Mouse (Mus musculus) MEL (cell line): ENCODE results near the gene Sptssa. TPM values are rescaled to one million over a fixed set of nuclear protein-coding genes. Genes with fewer than 3 reads are reported as not detected.

ENCODE experiments used
- DNase-seq: peaks from one replicate; pipeline ENCODE4 v3.0.0; 2011; ENCODE audit warnings: low read depth, low spot score
- H3K27ac ChIP-seq: 2 replicates; pipeline ENCODE4 v1.5.1; 2012; ENCODE audit warnings: low read depth, mild to moderate bottlenecking, control low read depth, low read length, moderate library complexity; ENCODE audit not compliant: control insufficient read depth
- H3K27me3 ChIP-seq, 2 experiments: fragments of 150-350 bp in 1 of 2; sonication (generic) in 1 of 2; 2 replicates each; pipeline ENCODE4 v1.6.1; 2012; ENCODE audit warnings: low read length in 2 of 2, mild to moderate bottlenecking in 2 of 2, improper control_type of control experiment in 1 of 2, moderate library complexity in 1 of 2; ENCODE audit not compliant: insufficient read depth in 2 of 2, control insufficient read depth in 1 of 2
- H3K36me3 ChIP-seq, 2 experiments: 2 replicates each; pipeline ENCODE4 v1.6.1; 2012 to 2014; ENCODE audit warnings: low read length in 2 of 2, improper control_type of control experiment in 1 of 2, inconsistent platforms in 1 of 2, mild to moderate bottlenecking in 1 of 2; ENCODE audit not compliant: insufficient read depth in 2 of 2, control insufficient read depth in 1 of 2
- H3K4me1 ChIP-seq, 2 experiments: fragments of 150-350 bp in 1 of 2; sonication (generic) in 1 of 2; 2 replicates each; pipeline ENCODE4 v1.6.1; 2012; ENCODE audit warnings: low read length in 2 of 2, improper control_type of control experiment in 1 of 2, mild to moderate bottlenecking in 1 of 2; ENCODE audit not compliant: insufficient read depth in 2 of 2, control insufficient read depth in 1 of 2
- H3K4me3 ChIP-seq, 2 experiments: fragments of 150-350 bp in 1 of 2; sonication (generic) in 1 of 2; 2 replicates each; pipeline ENCODE4 v1.5.1; 2012; ENCODE audit warnings: low read depth in 2 of 2, low read length in 2 of 2, mild to moderate bottlenecking in 2 of 2, moderate library complexity in 2 of 2, control low read depth in 1 of 2, improper control_type of control experiment in 1 of 2; ENCODE audit not compliant: control insufficient read depth in 1 of 2, insufficient read depth in 1 of 2
- H3K79me2 ChIP-seq: 2 replicates; pipeline ENCODE4 v1.6.1; 2012; ENCODE audit warnings: mild to moderate bottlenecking, low read length, moderate library complexity; ENCODE audit not compliant: control insufficient read depth, poor library complexity, insufficient read depth
- H3K9ac ChIP-seq: 2 replicates; pipeline ENCODE4 v1.6.1; 2012; ENCODE audit warnings: low read depth, mild to moderate bottlenecking, control low read depth, low read length, moderate library complexity; ENCODE audit not compliant: control insufficient read depth, poor library complexity, severe bottlenecking
- H3K9me3 ChIP-seq: fragments of 150-350 bp; sonication (generic); replicated peaks from 2 replicates; pipeline ENCODE4 v1.6.1; 2012; ENCODE audit warnings: mild to moderate bottlenecking, low read length, improper control_type of control experiment, moderate library complexity; ENCODE audit not compliant: insufficient read depth
- CHD1 ChIP-seq: IDR thresholded peaks from 2 replicates; pipeline ENCODE4 v1.6.1; 2012; ENCODE audit warnings: low read depth, mild to moderate bottlenecking, inconsistent platforms, low read length, improper control_type of control experiment
- CTCF ChIP-seq, 3 experiments: IDR thresholded peaks in 2 of 3; conservative IDR thresholded peaks in 1 of 3; 2 replicates each; pipeline ENCODE4 v1.5.1; 2011 to 2012; ENCODE audit warnings: low read length in 3 of 3, low read depth in 2 of 3, mild to moderate bottlenecking in 2 of 3, improper control_type of control experiment in 1 of 3, inconsistent platforms in 1 of 3, mixed read lengths in 1 of 3, moderate library complexity in 1 of 3; ENCODE audit not compliant: control insufficient read depth in 1 of 3, insufficient read depth in 1 of 3, poor library complexity in 1 of 3, severe bottlenecking in 1 of 3
- E2F4 ChIP-seq: IDR thresholded peaks from 2 replicates; pipeline ENCODE4 v1.6.1; 2011; ENCODE audit warnings: low read depth, low read length, improper control_type of control experiment, borderline replicate concordance
- EP300 ChIP-seq, 2 experiments: IDR thresholded peaks; 2 replicates each; pipeline ENCODE4 v1.6.1; 2011; ENCODE audit warnings: improper control_type of control experiment in 2 of 2, low read length in 2 of 2, low read depth in 1 of 2, mild to moderate bottlenecking in 1 of 2
- HCFC1 ChIP-seq: IDR thresholded peaks from 2 replicates; pipeline ENCODE4 v1.6.1; 2012; ENCODE audit warnings: low read depth, mild to moderate bottlenecking, inconsistent platforms, low read length, improper control_type of control experiment, moderate library complexity
- KAT2A ChIP-seq: conservative IDR thresholded peaks from 2 replicates; pipeline ENCODE4 v1.6.1; 2012; ENCODE audit warnings: low read depth, low read length, improper control_type of control experiment, inconsistent platforms
- MAZ ChIP-seq: IDR thresholded peaks from 2 replicates; pipeline ENCODE4 v1.6.1; 2012; ENCODE audit warnings: low read depth, mild to moderate bottlenecking, inconsistent platforms, low read length, improper control_type of control experiment
- MEF2A ChIP-seq: IDR thresholded peaks from 2 replicates; pipeline ENCODE4 v1.6.1; 2014; ENCODE audit warnings: low read depth, mild to moderate bottlenecking, inconsistent platforms, low read length, improper control_type of control experiment; ENCODE audit not compliant: poor library complexity, insufficient replicate concordance, severe bottlenecking; ENCODE audit errors: extremely low read depth
- MXI1 ChIP-seq: IDR thresholded peaks from 2 replicates; pipeline ENCODE4 v1.6.1; 2011; ENCODE audit warnings: mild to moderate bottlenecking, low read depth, low read length, improper control_type of control experiment
- MYC ChIP-seq: IDR thresholded peaks from 2 replicates; pipeline ENCODE4 v1.6.1; 2011; ENCODE audit warnings: low read depth, mild to moderate bottlenecking, low read length, improper control_type of control experiment, moderate library complexity
- NRF1 ChIP-seq: IDR thresholded peaks from 2 replicates; pipeline ENCODE4 v1.6.1; 2014; ENCODE audit warnings: low read depth, mild to moderate bottlenecking, inconsistent platforms, low read length, improper control_type of control experiment, moderate library complexity; ENCODE audit not compliant: poor library complexity, insufficient read depth, severe bottlenecking
- POLR2AphosphoS5 ChIP-seq: IDR thresholded peaks from 2 replicates; pipeline ENCODE4 v1.6.1; 2012; ENCODE audit warnings: low read depth, borderline replicate concordance, mild to moderate bottlenecking, inconsistent platforms, low read length, moderate library complexity, mixed read lengths
- RAD21 ChIP-seq: IDR thresholded peaks from 2 replicates; pipeline ENCODE4 v1.6.1; 2011; ENCODE audit warnings: mild to moderate bottlenecking, low read depth, low read length, improper control_type of control experiment
- SIN3A ChIP-seq: IDR thresholded peaks from 2 replicates; pipeline ENCODE4 v1.6.1; 2012; ENCODE audit warnings: low read length, improper control_type of control experiment, inconsistent platforms
- SMC3 ChIP-seq: IDR thresholded peaks from 2 replicates; pipeline ENCODE4 v1.6.1; 2011; ENCODE audit warnings: low read depth, low read length, improper control_type of control experiment
- TAL1 ChIP-seq: IDR thresholded peaks from 2 replicates; pipeline ENCODE4 v1.6.1; 2012; ENCODE audit warnings: mild to moderate bottlenecking, inconsistent platforms, low read length, moderate library complexity, mixed read lengths
- TBP ChIP-seq: IDR thresholded peaks from 2 replicates; pipeline ENCODE4 v1.8.0; 2011; ENCODE audit warnings: low read depth, low read length, improper control_type of control experiment
- TCF12 ChIP-seq: IDR thresholded peaks from 2 replicates; pipeline ENCODE4 v1.6.1; 2014; ENCODE audit warnings: low read depth, mild to moderate bottlenecking, inconsistent platforms, low read length, improper control_type of control experiment, moderate library complexity
- UBTF ChIP-seq: IDR thresholded peaks from 2 replicates; pipeline ENCODE4 v1.6.1; 2012; ENCODE audit warnings: low read depth, mild to moderate bottlenecking, inconsistent platforms, low read length, improper control_type of control experiment, moderate library complexity, borderline replicate concordance; ENCODE audit not compliant: insufficient read depth
- USF1 ChIP-seq: IDR thresholded peaks from 2 replicates; pipeline ENCODE4 v1.6.1; 2014; ENCODE audit warnings: low read depth, mild to moderate bottlenecking, inconsistent platforms, low read length, improper control_type of control experiment, moderate library complexity
- USF2 ChIP-seq, 2 experiments: IDR thresholded peaks; 2 replicates each; pipeline ENCODE4 v1.6.1; 2011 to 2012; ENCODE audit warnings: improper control_type of control experiment in 2 of 2, low read length in 2 of 2, borderline replicate concordance in 1 of 2, inconsistent platforms in 1 of 2, low read depth in 1 of 2, mild to moderate bottlenecking in 1 of 2; ENCODE audit not compliant: insufficient read depth in 1 of 2
- ZMIZ1 ChIP-seq: IDR thresholded peaks from 2 replicates; pipeline ENCODE4 v1.6.1; 2012; ENCODE audit warnings: low read depth, mild to moderate bottlenecking, inconsistent platforms, low read length, improper control_type of control experiment, moderate library complexity
- polyA plus RNA-seq, 2 experiments: library from polyadenylated mRNA; stranded (reverse) in 1 of 2; unstranded in 1 of 2; fragments of >175 nt in 1 of 2; fragments of >200 nt in 1 of 2; gene quantifications; 2 replicates each; pipeline versions ENCODE4 v1.2.1 to v1.2.4; 2012; ENCODE audit warnings: low replicate concordance in 2 of 2, low read depth in 1 of 2; ENCODE audit not compliant: insufficient read length in 2 of 2, insufficient read depth in 1 of 2, missing spikeins in 1 of 2
- total RNA-seq: library from RNA; depleted of rRNA; stranded (reverse); fragments of 300-350 nt; gene quantifications from 2 replicates; pipeline ENCODE4 v1.2.3, GENCODE M21; 2012

Sptssa gene
- total and polyA plus RNA-seq, 3 experiments: 58.1 to 166 TPM; not detected in 1

- DNase-seq: no peak
- Histone ChIP-seq H3K27me3 (no peaks in the 10 kb centered on the region), H3K4me1 (peaks cover 13 to 17% of the 10 kb centered on the region in 2 experiments), H3K9ac (peak overlapping the region; percentile 72), H3K79me2 (peaks cover 23% of the 10 kb centered on the region), H3K27ac (peak overlapping the region; percentile 56; the same call in 1 of the 2 replicates), H3K9me3 (no peaks in the 10 kb centered on the region), H3K4me3 (peak overlapping the region; percentile 57 to 83), H3K36me3 (peaks cover 0 to 21% of the 10 kb centered on the region in 2 experiments; a peak in 2 of 4 replicates)
- TF ChIP-seq USF2 (IDR thresholded peaks at IDR 0.05; ENCODE audit: borderline replicate concordance in 1 of 2, insufficient read depth in 1 of 2, low read depth in 1 of 2, low read length in 2 of 2): no peak
- no peak for TF ChIP-seq E2F4
- TF ChIP-seq UBTF: 0 out of 2 replicates have a peak, but pooled peaks have one; percentile 51
- 0 out of 2 replicates have a peak, but pooled peaks have one; percentile 17 for TF ChIP-seq TBP
- TF ChIP-seq USF1: 0 out of 2 replicates have a peak, but pooled peaks have one; percentile 29
- TF ChIP-seq POLR2AphosphoS5: 0 out of 2 replicates have a peak, but pooled peaks have one; percentile 11
These were observed 853 bp upstream of the Sptssa start for GRCm38 (mm10) chr12:54657226-54657625.

GRCm38 (mm10) chr12:54656039-54656395 lies 356 bp downstream of the Sptssa start:
- TF ChIP-seq MYC: no peak
- peak; percentile 25; the same call in 1 of the 2 replicates for TF ChIP-seq CHD1
- H3K79me2 ChIP-seq: peaks cover 27% of the 10 kb centered on the region
- no peak for DNase-seq

GRCm38 (mm10) chr12:54655292-54656038 lies 908 bp downstream of the Sptssa start:
- Histone ChIP-seq H3K79me2 (peaks cover 29% of the 10 kb centered on the region), H3K9me3 (no peaks in the 10 kb centered on the region), H3K27me3 (no peaks in the 10 kb centered on the region), H3K36me3 (peaks cover 3 to 21% of the 10 kb centered on the region in 2 experiments; a peak in 3 of 4 replicates), H3K27ac (peak overlapping the region; percentile 89), H3K4me3 (peak overlapping the region; percentile 81 to 83), H3K4me1 (peaks cover 13 to 17% of the 10 kb centered on the region in 2 experiments), H3K9ac (peak overlapping the region; percentile 83)
- DNase-seq: peak; percentile 89
- TF ChIP-seq TCF12: no peak
- TF ChIP-seq MEF2A: no peak
- TF ChIP-seq EP300 (IDR thresholded peaks at IDR 0.05; ENCODE audit: low read depth in 1 of 2, low read length in 2 of 2): peak; percentile 30 to 50; a peak in 1 of 4 replicates
- TF ChIP-seq ZMIZ1: no peak
- TF ChIP-seq HCFC1: peak; percentile 27; the same call in 1 of the 2 replicates
- TF ChIP-seq MXI1: peak; percentile 29; the same call in 1 of the 2 replicates
- 0 out of 2 replicates have a peak, but pooled peaks have one; percentile 65 for TF ChIP-seq SIN3A
- TF ChIP-seq TAL1: no peak
- TF ChIP-seq NRF1: no peak
- TF ChIP-seq MYC: no peak
- TF ChIP-seq MAZ: no peak
- no peak for TF ChIP-seq CTCF (IDR thresholded peaks at IDR 0.05 in 2 of 3, conservative IDR thresholded peaks at IDR 0.05 in 1 of 3; ENCODE audit: control insufficient read depth in 1 of 3, insufficient read depth in 1 of 3, low read depth in 2 of 3, low read length in 3 of 3, poor library complexity in 1 of 3, severe bottlenecking in 1 of 3)
- no peak for TF ChIP-seq KAT2A
- no peak for TF ChIP-seq RAD21
- no peak for TF ChIP-seq SMC3

More at GRCm38 (mm10) chr12:54656039-54656395, 356 bp downstream of the Sptssa start:
- H3K9ac ChIP-seq: peak overlapping the region; percentile 83
- peaks cover under 1 to 21% of the 10 kb centered on the region in 2 experiments; a peak in 3 of 4 replicates for H3K36me3 ChIP-seq
- no peaks in the 10 kb centered on the region for H3K27me3 ChIP-seq
- H3K9me3 ChIP-seq: no peaks in the 10 kb centered on the region
- peak overlapping the region; percentile 89 for H3K27ac ChIP-seq
- peak overlapping the region; percentile 81 to 83 for H3K4me3 ChIP-seq
- H3K4me1 ChIP-seq: peaks cover 13 to 17% of the 10 kb centered on the region in 2 experiments
